Mouse (Mus musculus) midbrain, embryonic 13.5 days (tissue): ENCODE measurements around the gene Pald1. TPM values are rescaled to one million over a fixed set of nuclear protein-coding genes. Genes with fewer than 3 reads are reported as not detected.

Experiments
- ATAC-seq: fragments of 200-750 bp; cut with Nextera tagmentation; 2 replicates; pipeline ENCODE4 v1.8.0; 2017; ENCODE audit warnings: mild to moderate bottlenecking, moderate TSS enrichment, moderate library complexity
- H3K27ac ChIP-seq: fragments of 300-500 bp; sonication (generic); 2 replicates; pipeline ENCODE4 v1.5.1; 2015; ENCODE audit warnings: inconsistent platforms, mild to moderate bottlenecking, moderate library complexity
- H3K27me3 ChIP-seq: fragments of 300-500 bp; sonication (generic); 2 replicates; pipeline ENCODE4 v1.6.1; 2015; ENCODE audit warnings: mild to moderate bottlenecking, inconsistent platforms
- H3K36me3 ChIP-seq: fragments of 300-500 bp; sonication (generic); 2 replicates; pipeline ENCODE4 v1.6.1; 2015; ENCODE audit warnings: mild to moderate bottlenecking, inconsistent platforms
- H3K4me1 ChIP-seq: fragments of 300-500 bp; sonication (generic); replicated peaks from 2 replicates; pipeline ENCODE4 v1.6.1; 2015; ENCODE audit warnings: inconsistent platforms
- H3K4me2 ChIP-seq: fragments of 300-500 bp; sonication (generic); replicated peaks from 2 replicates; pipeline ENCODE4 v1.6.1; 2015; ENCODE audit warnings: moderate library complexity, mild to moderate bottlenecking, inconsistent platforms
- H3K4me3 ChIP-seq: fragments of 300-500 bp; sonication (generic); replicated peaks from 2 replicates; pipeline ENCODE4 v1.5.1; 2015; ENCODE audit warnings: mild to moderate bottlenecking, inconsistent platforms
- H3K9ac ChIP-seq: fragments of 300-500 bp; sonication (generic); replicated peaks from 2 replicates; pipeline ENCODE4 v1.6.1; 2015; ENCODE audit warnings: mild to moderate bottlenecking, inconsistent platforms
- H3K9me3 ChIP-seq: fragments of 300-500 bp; sonication (generic); 2 replicates; pipeline ENCODE4 v1.6.1; 2016; ENCODE audit warnings: mild to moderate bottlenecking, inconsistent platforms
- WGBS: fragments of 180-500 bp; shearing (Covaris S2); methylation state at CpG from one replicate; pipeline ENCODE4 v1.1.7; 2015; 5-methylcytosine and 5-hydroxymethylcytosine counted together
- polyA plus RNA-seq: library from polyadenylated mRNA; unstranded; fragments of >200 nt; fragmentation: Nextera tagmentation; extraction: Ambion mirVana; gene quantifications from 2 replicates; pipeline ENCODE4 v1.2.1, GENCODE M21; 2015

The Pald1 gene
- polyA plus RNA-seq, 1 experiment from 2014 or later, result 21.1 TPM

DNA sequence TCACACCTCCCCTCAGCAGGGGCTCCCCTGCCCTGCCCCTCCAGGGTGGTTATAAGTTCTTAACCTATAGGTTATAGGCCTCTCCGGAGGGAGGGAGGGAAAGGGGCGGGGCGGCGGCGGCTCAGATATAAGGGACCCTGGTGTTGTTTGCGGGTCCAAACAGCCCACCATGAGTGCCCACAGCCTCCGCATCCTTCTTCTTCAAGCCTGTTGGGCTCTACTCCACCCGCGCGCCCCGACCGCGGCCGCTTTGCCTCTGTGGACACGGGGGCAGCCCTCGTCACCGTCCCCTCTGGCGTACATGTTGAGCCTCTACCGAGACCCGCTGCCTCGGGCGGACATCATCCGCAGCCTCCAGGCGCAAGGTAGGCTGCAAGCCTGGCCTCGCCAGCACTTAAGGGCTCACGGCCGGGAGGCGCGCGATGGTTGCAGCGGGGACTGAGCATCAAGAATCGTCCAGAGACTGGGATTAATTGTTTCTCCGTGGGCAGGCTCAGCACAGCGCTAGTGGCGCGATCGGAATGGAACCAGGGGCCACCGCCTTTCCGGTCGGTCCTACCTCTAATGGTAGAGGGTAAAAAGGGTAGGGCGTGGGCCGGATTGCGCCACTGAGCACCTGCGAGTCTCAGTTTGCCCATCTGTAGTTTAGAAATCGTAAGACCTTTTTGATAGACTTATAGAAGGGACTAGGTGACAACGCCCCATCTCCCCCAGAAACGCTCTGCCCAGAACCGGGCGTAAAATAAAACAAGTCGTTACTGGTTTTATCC lies 35.0 kb upstream of the Pald1 start:
- ATAC-seq, result peak; percentile 66
- 3% methylated on average over 50 of the region's 50 CpGs for WGBS
- H3K4me3 ChIP-seq, result peak overlapping the region; percentile 47
- H3K4me1 ChIP-seq, result peaks cover 11% of the 10 kb centered on the region
- H3K36me3 ChIP-seq, result no peaks in the 10 kb centered on the region
- H3K9me3 ChIP-seq, result no peaks in the 10 kb centered on the region
- no peak overlapping the region for H3K27ac ChIP-seq
- H3K9ac ChIP-seq, result peak overlapping the region; percentile 59
- H3K27me3 ChIP-seq, result peaks cover 55% of the 10 kb centered on the region
- H3K4me2 ChIP-seq, result peak overlapping the region; percentile 79

DNA sequence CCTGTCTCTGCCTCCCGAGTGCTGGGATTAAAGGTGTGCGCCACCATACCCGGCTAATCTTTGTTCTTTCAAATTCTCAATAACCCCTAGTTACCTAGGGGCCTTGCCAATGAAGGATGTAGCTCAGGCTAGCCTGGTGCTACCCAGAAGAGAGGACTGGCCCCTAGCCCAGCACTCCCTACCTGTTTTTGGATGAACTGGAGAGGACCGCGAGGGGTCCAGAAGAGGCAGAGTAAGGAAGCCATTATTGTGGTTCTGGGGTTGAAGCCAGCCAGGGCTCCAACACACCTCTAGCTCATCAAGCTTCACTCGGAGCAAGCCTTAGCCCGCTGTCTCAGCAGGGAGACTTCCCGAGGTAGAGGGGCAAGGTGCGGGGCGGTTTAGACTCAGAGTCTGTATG lies 34.3 kb upstream of the Pald1 start, which contains the start of gene Nodal:
TSS of gene Nodal (plus strand) at position 301 of the 400 bp plus-strand sequence.
- peak; percentile 41; the same call in 1 of the 2 replicates for ATAC-seq
- WGBS, result 28% methylated on average over 10 of the region's 10 CpGs
- H3K4me3 ChIP-seq, result peak within 1 kb of the TSS; percentile 47
- H3K9me3 ChIP-seq, result no peaks in the 10 kb centered on the region
- peaks cover 12% of the 10 kb centered on the region for H3K4me1 ChIP-seq
- no peaks in the 10 kb centered on the region for H3K36me3 ChIP-seq
- H3K27me3 ChIP-seq, result peaks cover 55% of the 10 kb centered on the region
- H3K27ac ChIP-seq, result no peak within 1 kb of the TSS
- peak within 1 kb of the TSS; percentile 59 for H3K9ac ChIP-seq
- H3K4me2 ChIP-seq, result peak within 1 kb of the TSS; percentile 79

DNA sequence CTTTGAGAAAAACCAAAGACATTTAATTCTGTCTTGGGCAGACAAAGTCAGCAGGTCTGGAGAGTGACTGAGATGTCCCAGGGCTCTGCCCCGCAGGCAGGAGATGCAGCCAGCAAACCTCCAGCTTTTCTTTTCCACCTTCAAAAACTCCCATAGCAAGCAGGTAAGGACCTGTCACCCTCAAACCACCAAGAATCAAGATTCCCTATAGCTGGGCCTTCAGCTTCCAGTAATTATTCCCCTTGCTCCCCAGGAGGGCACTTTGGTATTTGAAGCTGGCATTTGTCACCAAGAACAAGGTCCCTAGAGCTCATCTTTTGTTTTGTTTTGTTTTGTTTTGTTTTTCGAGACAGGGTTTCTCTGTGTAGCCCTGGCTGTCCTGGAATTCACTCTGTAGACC lies 33.7 kb upstream of the Pald1 start:
- H3K4me2 ChIP-seq, result no peak overlapping the region
- no peak for ATAC-seq
- H3K36me3 ChIP-seq, result no peaks in the 10 kb centered on the region
- no peak overlapping the region for H3K9ac ChIP-seq
- H3K9me3 ChIP-seq, result no peaks in the 10 kb centered on the region
- no peak overlapping the region for H3K27ac ChIP-seq
- WGBS, result 53% methylated on average over 2 of the region's 2 CpGs
- H3K27me3 ChIP-seq, result peaks cover 55% of the 10 kb centered on the region
- no peak overlapping the region for H3K4me3 ChIP-seq
- peaks cover 12% of the 10 kb centered on the region for H3K4me1 ChIP-seq

DNA sequence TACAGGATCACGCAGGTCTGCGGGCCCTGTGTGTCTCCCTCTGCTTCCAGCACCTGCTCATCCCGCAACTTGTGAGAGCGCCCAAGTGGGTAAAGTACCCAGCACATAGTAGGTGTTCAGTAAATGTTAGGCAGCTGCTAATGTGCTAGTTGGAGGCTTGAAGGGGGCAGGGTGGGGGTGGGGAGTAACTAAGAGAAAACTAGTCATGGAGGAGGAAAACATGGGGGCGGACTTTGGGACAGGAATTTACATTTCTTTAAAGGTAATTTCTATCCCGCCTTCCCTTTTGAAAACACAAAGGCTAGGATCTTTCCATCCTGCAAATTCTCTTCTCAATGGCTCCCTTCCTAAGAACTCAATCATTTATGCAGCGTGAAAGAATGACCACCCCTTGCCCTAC lies 33.2 kb upstream of the Pald1 start:
- Histone ChIP-seq H3K4me2 (no peak overlapping the region), H3K9me3 (no peaks in the 10 kb centered on the region), H3K36me3 (no peaks in the 10 kb centered on the region), H3K27ac (no peak overlapping the region), H3K27me3 (peaks cover 55% of the 10 kb centered on the region), H3K4me1 (peaks cover 12% of the 10 kb centered on the region), H3K9ac (no peak overlapping the region), H3K4me3 (no peak overlapping the region)
- no peak for ATAC-seq
- WGBS, result 34% methylated on average over 7 of the region's 7 CpGs

DNA sequence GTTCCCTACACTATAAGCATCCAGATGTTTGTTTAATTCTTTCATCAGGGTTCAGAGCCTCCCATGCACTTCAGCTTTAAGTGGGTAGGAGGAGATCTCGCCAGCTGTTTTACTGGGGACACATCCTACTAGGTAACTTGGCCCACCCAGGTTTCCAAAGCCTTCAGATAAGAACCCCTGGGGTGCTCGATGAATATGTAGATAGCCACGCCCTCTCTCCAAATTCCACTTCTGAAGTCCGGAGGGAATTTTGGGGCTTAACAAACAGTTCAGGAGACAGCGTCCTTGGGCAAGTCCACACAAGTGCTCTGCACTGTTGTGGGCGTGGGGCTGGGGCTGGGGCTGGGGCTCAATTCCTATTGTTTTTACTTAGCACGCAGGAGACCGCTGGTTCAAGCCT lies 32.6 kb upstream of the Pald1 start:
- Histone ChIP-seq H3K4me3 (no peak overlapping the region), H3K36me3 (no peaks in the 10 kb centered on the region), H3K9me3 (no peaks in the 10 kb centered on the region), H3K27ac (no peak overlapping the region), H3K9ac (no peak overlapping the region), H3K27me3 (peaks cover 55% of the 10 kb centered on the region), H3K4me1 (peaks cover 12% of the 10 kb centered on the region), H3K4me2 (no peak overlapping the region)
- no peak for ATAC-seq
- WGBS, result 25% methylated on average over 8 of the region's 8 CpGs

DNA sequence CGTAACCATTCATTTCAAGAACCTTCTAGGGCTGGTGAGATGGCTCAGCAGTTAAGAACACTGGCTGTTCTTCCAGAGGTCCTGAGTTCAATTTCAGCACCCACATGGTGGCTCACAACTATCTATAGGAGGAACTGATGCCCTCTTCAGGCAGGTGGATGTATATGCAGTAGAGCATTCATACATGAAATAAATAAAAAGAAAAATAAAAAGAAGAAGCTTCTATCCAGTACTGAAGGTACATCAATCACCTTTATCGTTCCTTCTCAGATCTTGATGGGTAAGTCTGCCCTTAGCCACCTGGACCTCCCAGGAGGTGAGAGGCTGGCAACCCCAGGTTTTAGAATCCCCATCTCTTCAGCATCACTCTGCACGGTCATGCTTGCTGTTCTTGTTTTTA lies 31.9 kb upstream of the Pald1 start:
- Histone ChIP-seq H3K4me1 (peaks cover 12% of the 10 kb centered on the region), H3K9ac (no peak overlapping the region), H3K4me2 (no peak overlapping the region), H3K27ac (no peak overlapping the region), H3K4me3 (no peak overlapping the region), H3K9me3 (no peaks in the 10 kb centered on the region), H3K36me3 (no peaks in the 10 kb centered on the region), H3K27me3 (peaks cover 50% of the 10 kb centered on the region)
- no peak for ATAC-seq
- 77% methylated on average over 3 of the region's 3 CpGs for WGBS

DNA sequence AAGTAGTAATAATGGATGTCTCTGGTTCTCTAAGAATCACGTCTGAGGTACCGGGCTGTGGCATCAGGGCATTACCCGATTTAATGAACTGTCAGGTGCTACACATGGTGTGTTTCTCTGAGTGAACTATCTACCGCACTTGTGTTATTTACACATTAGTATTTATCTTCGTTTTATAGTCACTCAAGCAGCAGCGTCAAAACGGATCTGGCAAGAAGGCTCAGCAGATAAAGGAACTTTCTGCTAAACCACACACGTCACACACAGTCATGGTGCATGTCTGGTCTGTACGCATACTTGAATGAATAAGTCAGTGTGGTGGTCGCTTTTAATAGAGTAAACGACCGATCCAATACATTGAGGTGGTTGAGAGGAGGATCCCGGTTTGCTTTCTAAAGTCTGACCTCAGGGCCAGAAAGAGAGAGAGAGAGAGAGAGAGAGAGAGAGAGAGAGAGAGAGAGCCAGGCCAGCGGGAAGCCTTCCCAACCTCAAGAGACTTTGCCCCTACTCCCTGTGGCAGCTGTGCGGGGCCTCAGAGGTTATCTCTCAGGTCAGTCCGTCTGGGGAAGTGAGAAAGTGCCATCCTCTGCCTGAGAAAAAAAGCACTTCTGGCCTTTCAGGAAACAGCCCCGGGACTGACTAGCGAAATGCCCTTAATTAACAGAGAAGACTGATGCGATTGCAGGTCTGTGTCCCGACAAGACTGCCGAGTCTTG lies 29.7 kb upstream of the Pald1 start:
- Histone ChIP-seq H3K27me3 (peaks cover 28% of the 10 kb centered on the region), H3K4me3 (no peak overlapping the region), H3K9me3 (no peaks in the 10 kb centered on the region), H3K36me3 (no peaks in the 10 kb centered on the region), H3K9ac (no peak overlapping the region), H3K4me2 (no peak overlapping the region), H3K4me1 (peaks cover 5% of the 10 kb centered on the region), H3K27ac (no peak overlapping the region)
- ATAC-seq, result no peak
- WGBS, result 64% methylated on average over 21 of the region's 21 CpGs

DNA sequence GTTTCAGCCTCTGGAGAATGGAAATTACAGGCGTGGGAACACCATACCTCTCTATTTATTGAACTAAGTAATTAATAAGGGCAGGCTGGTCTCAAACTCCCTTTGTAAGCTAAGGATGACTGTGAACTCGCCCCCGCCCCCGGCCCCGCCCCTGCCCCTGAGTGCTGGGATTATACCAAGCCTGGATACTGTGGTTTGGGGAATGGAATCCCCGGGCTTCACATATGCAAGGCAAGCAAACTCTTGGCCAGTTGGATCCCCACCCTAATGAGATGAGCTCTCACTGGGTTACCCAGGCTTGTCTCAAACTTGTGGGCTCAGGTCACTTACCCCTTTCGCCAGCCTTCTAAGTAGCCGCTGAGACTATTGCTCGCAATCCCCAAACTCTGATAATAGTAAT lies 26.9 kb upstream of the Pald1 start:
- no peak for ATAC-seq

DNA sequence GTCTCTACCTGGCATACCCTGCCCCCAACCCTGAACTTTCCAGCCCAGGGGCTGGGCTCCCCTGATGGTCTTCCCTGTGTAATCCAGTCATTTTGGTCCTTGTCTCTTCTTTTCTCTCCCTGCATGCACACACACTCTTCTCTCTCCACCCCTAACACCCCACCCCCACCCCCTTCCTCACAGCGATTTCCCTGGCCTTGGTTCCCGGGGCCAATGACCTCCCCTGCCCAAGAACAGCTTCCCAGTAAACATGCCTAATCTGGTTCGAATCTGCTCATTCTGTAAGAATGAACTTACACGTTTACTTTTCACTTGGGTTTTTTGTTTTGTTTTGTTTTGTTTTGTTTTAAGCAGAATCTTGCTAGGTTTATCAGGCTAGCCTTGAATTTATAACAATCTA lies 26.4 kb upstream of the Pald1 start:
- H3K27ac ChIP-seq, result no peak overlapping the region
- no peaks in the 10 kb centered on the region for H3K9me3 ChIP-seq
- no peak overlapping the region for H3K9ac ChIP-seq
- ATAC-seq, result no peak
- H3K27me3 ChIP-seq, result peaks cover 11% of the 10 kb centered on the region
- no peak overlapping the region for H3K4me3 ChIP-seq
- H3K4me1 ChIP-seq, result peaks cover 7% of the 10 kb centered on the region; the same call in 1 of the 2 replicates
- no peak overlapping the region for H3K4me2 ChIP-seq
- H3K36me3 ChIP-seq, result no peaks in the 10 kb centered on the region
- 4% methylated on average over 4 of the region's 4 CpGs for WGBS

More for the DNA sequence above, 26.9 kb upstream of the Pald1 start:
- 23% methylated on average over 9 of the region's 9 CpGs for WGBS
- Histone ChIP-seq H3K36me3 (no peaks in the 10 kb centered on the region), H3K4me1 (peaks cover 7% of the 10 kb centered on the region; the same call in 1 of the 2 replicates), H3K27me3 (peaks cover 13% of the 10 kb centered on the region), H3K9ac (no peak overlapping the region), H3K27ac (no peak overlapping the region), H3K4me3 (no peak overlapping the region), H3K9me3 (no peaks in the 10 kb centered on the region), H3K4me2 (no peak overlapping the region)

DNA sequence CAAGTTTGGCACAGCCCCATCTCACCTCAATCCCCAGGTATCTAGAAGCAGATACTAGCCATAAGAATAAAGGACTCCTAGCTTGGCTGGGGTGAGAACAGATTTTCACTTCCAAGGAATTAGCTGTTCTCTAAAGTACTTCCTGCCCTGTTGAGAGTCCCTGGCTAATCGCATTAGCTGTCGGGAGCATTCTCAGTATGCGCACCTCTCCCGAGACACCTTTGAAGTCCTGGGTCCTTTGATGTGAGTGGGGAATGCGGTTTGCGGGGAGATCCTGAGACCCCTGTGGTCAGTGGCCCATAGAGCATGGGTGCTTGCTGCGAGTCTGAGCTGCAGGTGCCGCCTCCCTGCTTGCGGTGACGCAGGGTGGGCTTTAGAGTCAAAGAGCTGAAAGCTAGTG lies 22.6 kb upstream of the Pald1 start:
- H3K9me3 ChIP-seq, result no peaks in the 10 kb centered on the region
- no peak overlapping the region for H3K9ac ChIP-seq
- H3K4me1 ChIP-seq, result peaks cover 4% of the 10 kb centered on the region; the same call in 1 of the 2 replicates
- H3K27me3 ChIP-seq, result peaks cover 11% of the 10 kb centered on the region; the same call in 1 of the 2 replicates
- no peak for ATAC-seq
- no peak overlapping the region for H3K4me2 ChIP-seq
- WGBS, result 5% methylated on average over 10 of the region's 10 CpGs
- H3K36me3 ChIP-seq, result no peaks in the 10 kb centered on the region
- no peak overlapping the region for H3K4me3 ChIP-seq
- no peak overlapping the region for H3K27ac ChIP-seq

DNA sequence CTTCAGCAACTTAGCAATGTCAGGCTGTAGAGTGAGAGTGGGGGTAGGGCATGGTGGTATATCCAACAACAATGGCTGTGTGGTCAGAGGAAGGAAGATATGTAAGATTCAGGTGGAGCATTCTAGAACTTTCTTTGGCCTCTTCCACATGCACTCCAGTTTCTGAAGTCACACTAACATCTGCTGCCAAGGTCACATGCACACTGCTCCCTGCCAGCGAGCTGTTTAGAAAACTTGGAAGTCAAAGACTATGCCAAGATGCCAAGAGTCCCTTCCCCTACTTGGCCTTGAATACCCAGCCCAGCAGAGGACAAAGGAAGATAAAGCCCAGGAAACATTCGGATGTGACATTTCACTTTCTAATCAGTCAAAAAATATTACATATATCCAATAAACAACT lies 19.6 kb upstream of the Pald1 start:
- Histone ChIP-seq H3K4me2 (no peak overlapping the region), H3K4me1 (peaks cover 4% of the 10 kb centered on the region; the same call in 1 of the 2 replicates), H3K27me3 (peaks cover 9% of the 10 kb centered on the region; the same call in 1 of the 2 replicates), H3K4me3 (no peak overlapping the region), H3K9me3 (no peaks in the 10 kb centered on the region), H3K9ac (no peak overlapping the region), H3K27ac (no peak overlapping the region), H3K36me3 (no peaks in the 10 kb centered on the region)
- no peak for ATAC-seq
- WGBS, result 93% methylated on average over 2 of the region's 2 CpGs

DNA sequence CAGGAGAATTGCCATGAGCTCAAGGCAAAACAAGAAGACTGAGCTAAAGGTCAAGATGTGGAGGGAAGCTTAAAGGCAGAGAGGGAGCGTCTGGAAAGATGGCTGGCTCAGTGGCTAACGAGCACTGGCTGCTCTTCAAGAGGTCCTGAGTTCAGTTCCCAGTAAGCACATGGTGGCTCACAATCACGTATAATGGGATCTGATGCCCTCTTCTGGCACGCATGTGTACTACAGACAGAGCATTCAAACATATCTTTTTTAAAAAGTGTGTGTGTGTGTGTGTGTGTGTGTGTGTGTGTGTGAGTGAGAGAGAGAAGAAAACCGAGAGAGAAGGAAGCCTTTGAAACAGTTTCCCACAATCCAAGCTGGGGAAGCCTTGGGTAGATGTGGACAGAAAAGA lies 19.1 kb upstream of the Pald1 start:
- H3K27me3 ChIP-seq, result peaks cover 6% of the 10 kb centered on the region; the same call in 1 of the 2 replicates
- H3K9ac ChIP-seq, result no peak overlapping the region
- no peaks in the 10 kb centered on the region for H3K36me3 ChIP-seq
- H3K4me1 ChIP-seq, result peaks cover 4% of the 10 kb centered on the region; the same call in 1 of the 2 replicates
- no peak overlapping the region for H3K4me3 ChIP-seq
- no peak overlapping the region for H3K27ac ChIP-seq
- ATAC-seq, result no peak
- H3K9me3 ChIP-seq, result no peaks in the 10 kb centered on the region
- WGBS, result 69% methylated on average over 5 of the region's 5 CpGs
- H3K4me2 ChIP-seq, result no peak overlapping the region
